Mouse (Mus musculus): Measurements from ENCODE around the gene Sugct.

DNA sequence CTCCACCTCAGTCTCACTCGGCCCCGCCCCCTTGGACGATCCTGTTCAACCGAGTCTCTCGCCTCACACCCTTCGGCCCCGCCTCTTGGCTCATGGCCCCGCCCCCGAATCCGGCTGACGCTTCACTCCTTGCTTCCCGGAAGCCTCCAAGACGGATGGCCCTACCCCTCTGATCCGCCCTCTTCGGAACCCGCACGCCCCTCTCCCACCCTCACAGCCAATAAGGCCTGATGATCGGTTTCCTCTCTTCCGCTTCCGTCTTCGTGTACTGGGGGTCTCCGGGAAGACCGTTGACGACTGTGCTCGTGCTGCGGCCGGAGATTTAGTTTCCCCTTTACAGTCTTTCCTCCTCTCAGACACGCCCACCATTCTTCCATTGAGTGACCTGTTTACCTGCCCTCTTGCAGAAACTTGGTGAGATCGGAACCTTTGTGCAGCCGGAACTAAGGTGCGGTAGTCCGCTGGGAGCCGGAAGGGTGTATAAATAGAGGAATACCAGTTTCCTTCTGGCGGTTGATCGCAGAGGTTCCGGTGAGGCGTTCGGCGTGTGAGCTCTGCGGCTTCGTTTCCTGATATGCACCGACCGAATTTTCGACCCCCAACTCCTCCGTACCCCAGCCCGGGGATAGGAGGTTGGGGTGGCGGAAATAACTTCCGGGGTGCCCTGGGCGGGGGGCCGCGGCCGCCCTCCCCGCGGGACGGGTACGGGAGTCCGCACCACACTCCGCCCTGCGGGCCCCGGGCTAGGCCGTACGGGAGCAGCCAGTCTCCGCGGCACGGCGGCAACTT is at the start of gene Sugct, which contains the start of gene Mplkip:
- TF ChIP-seq CTCF (IDR thresholded peaks at IDR 0.05; ENCODE audit: extremely low read depth, insufficient read depth, insufficient read length, insufficient replicate concordance): no peak
- peak; percentile 86 for TF ChIP-seq POLR2A (IDR thresholded peaks at IDR 0.05; ENCODE audit: low read depth, low read length)

All from spleen, adult 2 months (tissue).